Mouse (Mus musculus): ENCODE measurements at regions not wholly inside any gene's neighbourhood (a gene's known extent, or its start where the extent isn't known, plus 50 kb on each side); places are given as distances from the start of the nearest gene placed in this dataset.

DNA sequence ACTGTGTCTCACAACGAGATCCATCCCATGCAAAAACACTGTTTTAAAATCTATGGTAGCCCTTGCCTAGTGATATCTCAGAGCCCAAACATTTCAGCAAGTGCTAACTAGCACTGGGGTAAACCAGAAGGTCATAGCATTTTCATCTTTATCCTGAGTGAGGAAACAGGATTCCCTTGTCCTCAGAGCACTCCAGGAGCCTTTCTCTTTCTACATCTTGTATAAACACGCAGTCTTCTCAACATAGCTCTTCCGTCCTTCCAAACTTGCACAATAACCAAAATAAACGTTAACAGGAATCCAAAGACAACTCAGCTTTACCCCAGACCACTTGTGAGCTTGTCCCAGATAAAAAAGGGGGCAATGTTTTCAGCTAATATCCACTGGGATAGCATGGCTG lies 323.8 kb upstream of the Npvf start:
- TF ChIP-seq POLR2A (IDR thresholded peaks at IDR 0.05; ENCODE audit: low read depth, low read length) (no peak), CTCF (IDR thresholded peaks at IDR 0.05; ENCODE audit: extremely low read depth, insufficient read depth, insufficient read length, insufficient replicate concordance) (no peak)
